Mouse (Mus musculus) NIH3T3 (cell line): ENCODE data around the gene Gm21865.
"Not testable (repeated sequence)": the region's sequence is repeated elsewhere in the genome, so short reads cannot be mapped to it uniquely, and the experiment has no call there.

ENCODE experiments used
- DNase-seq: peaks from one replicate; pipeline ENCODE4 v3.0.0-alpha.2; 2012; ENCODE audit warnings: low read depth

Gm21865 gene

DNA sequence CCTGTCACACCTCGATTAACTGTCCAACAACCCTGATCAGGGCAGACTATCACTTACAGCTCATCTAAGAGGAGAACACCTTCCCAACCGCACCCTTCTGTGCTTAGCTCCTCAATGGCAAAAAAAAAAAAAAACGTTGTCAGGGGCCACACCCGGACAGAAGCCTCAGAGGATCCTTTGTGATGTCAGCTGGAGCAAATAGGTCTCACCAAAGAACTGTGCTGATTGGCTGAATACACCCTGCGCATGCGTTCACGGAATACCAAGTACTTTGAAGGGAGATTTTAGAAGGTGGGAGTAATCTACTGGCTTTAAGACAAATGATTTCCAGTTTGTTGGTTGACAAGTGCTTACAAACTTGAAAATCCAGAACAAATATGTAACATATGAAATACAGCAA lies at the start of gene Gm21865:
Gene Gm21865 (minus strand): TSS at position 101 of the 400 bp plus-strand sequence.
- DNase-seq, result not testable (repeated sequence)
